Mouse (Mus musculus) embryonic fibroblast, embryonic 13.5 days (primary cell): ENCODE measurements around the gene Hs6st1.

Experiments
- CTCF ChIP-seq: IDR thresholded peaks from 2 replicates; pipeline ENCODE4 v1.5.1; 2011; ENCODE audit warnings: mild to moderate bottlenecking, control low read depth, low read length, moderate library complexity, borderline replicate concordance; ENCODE audit not compliant: insufficient read depth
- POLR2A ChIP-seq: IDR thresholded peaks from 2 replicates; pipeline ENCODE4 v1.6.1; 2011; ENCODE audit warnings: low read depth, mild to moderate bottlenecking, control low read depth, low read length, moderate library complexity

DNA sequence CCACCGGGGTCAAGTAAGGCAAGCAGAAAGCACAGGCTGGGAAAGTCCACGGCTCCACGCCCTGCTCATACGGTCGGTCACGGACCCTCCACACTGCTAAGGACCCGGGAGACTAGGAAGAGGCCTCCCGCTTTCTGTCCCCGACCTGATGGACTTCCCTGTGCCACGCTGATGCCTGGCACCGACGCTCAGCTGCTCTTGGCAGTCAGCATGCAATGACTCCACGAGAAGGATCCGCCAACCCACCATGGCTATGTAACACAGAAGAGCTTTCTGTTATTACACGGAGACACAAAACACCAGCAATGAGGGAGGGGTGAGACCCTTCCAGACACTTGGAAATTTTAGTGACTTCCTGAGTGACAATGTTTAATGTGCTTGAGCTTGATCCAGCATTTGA lies 72.1 kb downstream of the Hs6st1 start:
- TF ChIP-seq CTCF (no peak), POLR2A (no peak)
